Mouse (Mus musculus) brain, embryonic 14.5 days (tissue): ENCODE data around the gene Atg2a.

Experiments
- CTCF ChIP-seq: fragments of 200-500 bp; IDR thresholded peaks from 2 replicates; pipeline ENCODE4 v1.5.1; 2012; ENCODE audit warnings: inconsistent platforms, mild to moderate bottlenecking, moderate library complexity, borderline replicate concordance; ENCODE audit not compliant: insufficient read depth, insufficient read length; ENCODE audit errors: extremely low read depth
- POLR2A ChIP-seq: fragments of 200-500 bp; IDR thresholded peaks from 2 replicates; pipeline ENCODE4 v1.6.1; 2012; ENCODE audit warnings: mild to moderate bottlenecking, inconsistent platforms, borderline replicate concordance; ENCODE audit not compliant: poor library complexity, insufficient read depth, insufficient read length, severe bottlenecking; ENCODE audit errors: extremely low read depth

DNA sequence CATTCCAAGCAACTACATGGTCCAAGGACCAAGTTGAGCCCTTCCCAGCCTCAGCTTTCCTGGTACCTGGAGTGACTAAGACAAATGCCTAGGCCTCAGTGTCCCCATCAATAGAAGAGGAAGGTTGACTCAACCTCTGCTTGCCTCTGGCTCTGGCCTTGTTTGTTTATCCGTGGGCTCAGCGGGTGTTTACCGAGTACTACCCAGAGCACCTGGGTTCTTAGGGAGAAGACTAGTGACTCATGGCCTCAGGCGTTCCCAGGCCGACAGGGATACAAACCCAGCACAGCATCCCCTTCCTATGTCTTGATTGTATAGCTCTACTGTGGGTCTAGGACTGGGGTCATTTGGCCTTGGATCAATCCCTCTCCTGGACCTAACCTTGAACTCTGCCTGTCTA is 1.8 kb downstream of the Atg2a start:
- TF ChIP-seq CTCF, result no peak
- TF ChIP-seq POLR2A, result no peak
